In the genomic region with DNA sequence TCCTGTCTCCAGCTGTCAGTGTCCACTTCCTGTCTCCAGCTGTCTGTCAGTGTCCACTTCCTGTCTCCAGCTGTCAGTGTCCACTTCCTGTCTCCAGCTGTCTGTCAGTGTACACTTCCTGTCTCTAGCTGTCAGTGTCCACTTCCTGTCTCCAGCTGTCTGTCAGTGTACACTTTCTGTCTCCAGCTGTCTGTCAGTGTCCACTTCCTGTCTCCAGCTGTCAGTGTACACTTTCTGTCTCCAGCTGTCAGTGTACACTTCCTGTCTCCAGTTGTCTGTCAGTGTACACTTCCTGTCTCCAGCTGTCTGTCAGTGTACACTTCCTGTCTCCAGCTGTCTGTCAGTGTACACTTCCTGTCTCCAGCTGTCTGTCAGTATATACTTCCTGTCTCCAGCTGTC, we compare ENCODE assay signal across 28 mouse cellular contexts. TPM values are rescaled to one million over a fixed set of nuclear protein-coding genes. Genes with fewer than 3 reads are reported as not detected.
DNase-seq lines count a peak whose midpoint lies in the region; ATAC-seq and TF ChIP-seq lines count a peak whose summit lies in the region.
"Not testable (repeated sequence)": the region's sequence is repeated elsewhere in the genome, so short reads cannot be mapped to it uniquely, and the experiment has no call there.
"Had no signal": no experiment of that assay in that cellular context is flagged by ENCODE, and none has a peak within 500 bp of the region (broad histone marks: within the 10 kb centered on the region; RNA-seq: fewer than 3 reads in every experiment).

No protein-coding gene starts in this region.

- not testable (repeated sequence) for H3K4me3 ChIP-seq in C2C12 (ENCODE audit: insufficient read depth, poor library complexity, severe bottlenecking); MEL (ENCODE audit: control insufficient read depth in 1 of 2, insufficient read depth in 1 of 2, low read depth in 2 of 2, low read length in 2 of 2); liver, postnatal 0 days (ENCODE audit: low read depth, low read length)

- not testable (repeated sequence) for H3K36me3 ChIP-seq in C2C12 (ENCODE audit: control insufficient read depth, insufficient read depth); MEL (ENCODE audit: control insufficient read depth in 1 of 2, insufficient read depth in 2 of 2, low read length in 2 of 2); liver, postnatal 0 days (replicated peaks; ENCODE audit: insufficient read depth, low read length)

- ATAC-seq in granulocyte monocyte progenitor cell, adult 5-6 weeks (replicated peaks; ENCODE audit: poor library complexity, severe bottlenecking), result peak; percentile 28; the same call in 1 of the 2 replicates
- not testable (repeated sequence) for ATAC-seq in liver, postnatal 0 days
- peak; percentile 23 for ATAC-seq in megakaryocyte progenitor cell, adult 5-6 weeks (replicated peaks; ENCODE audit: poor library complexity)

- H3K27ac ChIP-seq in MEL (ENCODE audit: control insufficient read depth, low read depth, low read length), result not testable (repeated sequence)
- 0 out of 2 replicates have a peak overlapping the region, but pooled peaks have one; percentile 11 for H3K27ac ChIP-seq in liver, postnatal 0 days (ENCODE audit: low read depth)

- DNase-seq in 3T3-L1 (ENCODE audit: low read depth, low spot score) (peak; percentile 76), MEL (ENCODE audit: low read depth, low spot score) (peak; percentile 25), adipocyte (ENCODE audit: low spot score) (peak; percentile 82)
- not testable (repeated sequence) for DNase-seq in liver, postnatal 0 days

- H3K27me3 ChIP-seq in C2C12 (ENCODE audit: control insufficient read depth, insufficient read depth, insufficient read length); MEL (ENCODE audit: control insufficient read depth in 1 of 2, insufficient read depth in 2 of 2, low read length in 2 of 2); liver, postnatal 0 days (ENCODE audit: insufficient read depth, low read length): not testable (repeated sequence)

- H3K4me2 ChIP-seq in liver, postnatal 0 days (ENCODE audit: low read depth, low read length), result not testable (repeated sequence)

- H3K4me1 ChIP-seq in MEL (ENCODE audit: control insufficient read depth in 1 of 2, insufficient read depth in 2 of 2, low read length in 2 of 2); liver, postnatal 0 days (ENCODE audit: insufficient read depth): not testable (repeated sequence)

- H3K79me2 ChIP-seq in C2C12 (ENCODE audit: control insufficient read depth, insufficient read depth); MEL (ENCODE audit: control insufficient read depth, insufficient read depth, low read length, poor library complexity): not testable (repeated sequence)

- not testable (repeated sequence) for H3K9ac ChIP-seq in MEL (ENCODE audit: control insufficient read depth, low read depth, low read length, poor library complexity, severe bottlenecking); liver, postnatal 0 days (replicated peaks)

- H3K9me3 ChIP-seq in MEL (replicated peaks; ENCODE audit: insufficient read depth, low read length); liver, postnatal 0 days (ENCODE audit: low read length): not testable (repeated sequence)

- TF ChIP-seq RAD21 in MEL (IDR thresholded peaks at IDR 0.05; ENCODE audit: low read depth, low read length), result not testable (repeated sequence)

- not testable (repeated sequence) for TF ChIP-seq CTCF in C2C12 (IDR thresholded peaks at IDR 0.05; ENCODE audit: control insufficient read depth, insufficient read depth, insufficient read length); MEL (IDR thresholded peaks at IDR 0.05 in 2 of 3, conservative IDR thresholded peaks at IDR 0.05 in 1 of 3; ENCODE audit: control insufficient read depth in 1 of 3, insufficient read depth in 1 of 3, low read depth in 2 of 3, low read length in 3 of 3, poor library complexity in 1 of 3, severe bottlenecking in 1 of 3); liver, postnatal 0 days (IDR thresholded peaks at IDR 0.05; ENCODE audit: low read depth)

- not testable (repeated sequence) for TF ChIP-seq POLR2A in MEL (IDR thresholded peaks at IDR 0.05; ENCODE audit: control insufficient read depth in 1 of 2, insufficient read depth in 1 of 2, low read depth in 1 of 2, low read length in 2 of 2, poor library complexity in 1 of 2)

- not testable (repeated sequence) for TF ChIP-seq EP300 in MEL (IDR thresholded peaks at IDR 0.05; ENCODE audit: low read depth in 1 of 2, low read length in 2 of 2); liver, postnatal 0 days (IDR thresholded peaks at IDR 0.05; ENCODE audit: low read depth)

- not testable (repeated sequence) for H3K79me3 ChIP-seq in C2C12 (ENCODE audit: low read depth)

- H3ac ChIP-seq in C2C12 (ENCODE audit: control insufficient read depth, insufficient read length, low read depth), result not testable (repeated sequence)

TF ChIP-seq in C2C12, 6 proteins besides CTCF, POLR2A, EP300 and RAD21:
- peak; percentile 59 for TF ChIP-seq MYOD1 (IDR thresholded peaks at IDR 0.05; ENCODE audit: control insufficient read depth, insufficient read length, low read depth)

TF ChIP-seq in MEL, 35 proteins besides CTCF, POLR2A, EP300 and RAD21:
- peak; percentile 71 for TF ChIP-seq ETS1 (IDR thresholded peaks at IDR 0.05; ENCODE audit: low read depth, low read length)

RNA-seq across cellular contexts. Expression of gene Trim52, which starts 57.9 kb away (rescaled TPM):
- not detected for polyA plus RNA-seq in C2C12 (2012; fragmentation: generic; extraction: Trizol)
- total RNA-seq in MEL (2012; rRNA removed), result not detected in 2 replicates
- polyA plus RNA-seq in MEL (2012; ENCODE audit: insufficient read depth in 1 of 2, insufficient read length in 2 of 2, low read depth in 1 of 2, low replicate concordance in 2 of 2, missing spikeins in 1 of 2), result not detected
- not detected in 2 replicates for total RNA-seq in granulocyte monocyte progenitor cell, adult 5-6 weeks (2014; fragmentation: Nextera tagmentation)
- not detected in 2 replicates for total RNA-seq in granulocyte monocyte progenitor cell, adult 5-6 weeks (2017)
- not detected in 2 replicates for polyA plus RNA-seq in liver, postnatal 0 days (2015; fragmentation: Nextera tagmentation; extraction: Ambion mirVana)
- not detected in 2 replicates for total RNA-seq in megakaryocyte progenitor cell, adult 5-6 weeks (2015)
- total RNA-seq in megakaryocyte progenitor cell, adult 5-6 weeks (2017), result not detected in 2 replicates
- total RNA-seq: adrenal gland, adult 8-10 months; adrenal gland, postnatal 25 days; forebrain, postnatal 0 days; gastrocnemius, adult 2 months; gastrocnemius, postnatal 14 days; gastrocnemius, postnatal 4 days; heart, adult 18-20 months; heart, postnatal 10 days; heart, postnatal 36 days had no signal
- polyA plus RNA-seq: embryonic facial prominence, embryonic 12.5 days; embryonic facial prominence, embryonic 15.5 days; forebrain, embryonic 11.5 days; forebrain, embryonic 14.5 days; forebrain, postnatal 0 days; frontal cortex, adult 2 months; heart, embryonic 12.5 days; heart, embryonic 15.5 days; hindbrain, embryonic 10.5 days; hindbrain, embryonic 13.5 days; hindbrain, embryonic 16.5 days; intestine, embryonic 15.5 days; Patski had no signal
